Mouse (Mus musculus): Measurements from ENCODE around the gene Vrk3. TPM values are rescaled to one million over a fixed set of nuclear protein-coding genes. Genes with fewer than 3 reads are reported as not detected.

Gene Vrk3
- total RNA-seq, 2 experiments from 2014 or later = 17.1 to 22.9 TPM

DNA sequence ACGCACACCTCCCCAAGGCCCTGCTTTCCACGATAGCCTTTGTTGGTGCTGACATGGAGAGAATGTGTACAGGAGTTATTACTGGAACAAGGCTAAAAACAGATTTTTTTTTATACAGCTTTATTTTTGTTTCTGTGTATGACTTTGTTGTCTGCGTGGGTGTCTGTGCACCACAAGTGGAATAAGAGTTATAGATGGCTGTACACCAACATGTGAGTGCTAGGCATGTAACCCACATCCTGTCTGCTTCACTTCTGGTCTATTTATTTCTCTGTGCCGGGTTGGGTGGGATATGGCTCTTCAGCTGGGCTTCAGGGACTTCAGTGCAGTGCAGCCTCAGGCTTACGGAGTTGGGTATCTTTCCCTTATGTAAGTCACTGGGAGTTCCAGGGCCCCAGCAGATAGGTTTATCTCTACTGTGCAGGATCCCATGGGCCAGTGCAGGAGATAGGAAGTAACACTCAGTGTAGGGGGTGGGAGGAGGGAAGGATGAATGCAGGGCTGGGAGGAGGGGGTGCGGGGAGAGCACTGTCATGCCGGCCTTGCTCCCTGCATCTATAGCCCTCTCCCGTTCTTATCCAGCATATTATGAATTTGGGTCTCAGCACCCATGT lies 24.5 kb downstream of the Vrk3 start:
- DNase-seq = no peak
- no peak overlapping the region for H3K4me3 ChIP-seq
- intact Hi-C loops (cut with DNase I) = no loop called here
- H3K27ac ChIP-seq = no peak overlapping the region
- no peak for TF ChIP-seq CTCF (IDR thresholded peaks at IDR 0.05)

DNA sequence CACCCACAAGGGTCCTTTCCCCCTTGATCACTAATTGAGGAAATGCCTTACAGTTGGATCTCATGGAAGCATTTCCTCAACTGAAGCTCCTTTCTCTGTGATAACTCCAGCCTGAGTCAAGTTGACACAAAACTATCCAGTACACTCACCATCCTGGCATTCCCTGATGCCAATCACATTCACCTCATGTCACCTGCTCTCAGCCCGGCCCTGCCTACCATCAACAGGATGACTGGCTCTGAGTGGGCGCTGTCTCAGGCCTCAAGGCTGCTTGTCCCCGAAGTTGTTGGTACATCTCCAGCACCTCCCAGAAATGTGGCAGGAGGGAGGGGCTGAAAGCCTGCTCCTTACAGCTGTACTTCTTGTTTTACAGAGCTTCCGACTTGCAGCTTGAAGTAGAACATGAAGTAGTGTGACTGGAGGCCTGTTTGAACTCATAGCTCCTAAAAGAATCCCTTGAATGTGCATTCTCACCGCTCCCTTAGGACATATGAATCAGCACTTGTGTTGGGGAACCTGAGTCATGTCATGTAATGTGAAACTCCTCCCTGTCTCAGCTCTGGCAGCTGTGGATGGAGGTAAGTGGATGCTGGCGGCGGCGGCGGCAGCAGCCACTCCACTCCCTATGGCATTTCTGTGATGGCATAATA lies 28.8 kb downstream of the Vrk3 start:
- intact Hi-C loops (cut with DNase I) = no loop called here
- no peak for DNase-seq
- H3K27ac ChIP-seq = peak overlapping the region; percentile 12; the same call in 1 of the 2 replicates
- TF ChIP-seq CTCF (IDR thresholded peaks at IDR 0.05) = no peak
- no peak overlapping the region for H3K4me3 ChIP-seq

- H3K27ac ChIP-seq = no peak overlapping the region
- intact Hi-C loops (cut with DNase I) = no loop called here
- TF ChIP-seq CTCF (IDR thresholded peaks at IDR 0.05) = no peak
- no peak for DNase-seq
- H3K4me3 ChIP-seq = no peak overlapping the region
Observed at GRCm38 (mm10) chr7:44780101-44780500, 31.9 kb downstream of the Vrk3 start.

DNA sequence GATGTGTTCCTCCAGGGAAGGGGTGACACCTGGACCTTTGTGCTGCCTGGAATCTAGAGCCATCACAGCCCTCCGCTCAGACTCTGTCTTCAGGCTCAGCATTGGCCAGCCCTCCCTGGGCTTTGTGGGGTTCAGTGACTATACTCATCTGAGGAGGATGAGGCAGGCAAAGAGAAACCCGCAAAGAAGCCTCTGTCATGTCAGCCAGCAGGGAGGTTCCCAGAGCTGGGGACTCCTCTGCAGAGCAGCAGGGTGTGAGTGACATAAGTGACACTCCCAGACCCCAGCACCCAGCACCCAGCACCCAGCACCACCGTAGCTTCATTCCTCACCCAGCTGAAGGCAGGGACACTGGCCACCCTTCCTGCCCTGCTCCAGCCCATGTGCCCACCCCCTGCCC lies 41.3 kb downstream of the Vrk3 start:
- intact Hi-C loops (cut with DNase I) = no loop called here
- Histone ChIP-seq H3K4me3 (no peak overlapping the region), H3K27ac (no peak overlapping the region)
- TF ChIP-seq CTCF (IDR thresholded peaks at IDR 0.05) = no peak
- no peak for DNase-seq

DNA sequence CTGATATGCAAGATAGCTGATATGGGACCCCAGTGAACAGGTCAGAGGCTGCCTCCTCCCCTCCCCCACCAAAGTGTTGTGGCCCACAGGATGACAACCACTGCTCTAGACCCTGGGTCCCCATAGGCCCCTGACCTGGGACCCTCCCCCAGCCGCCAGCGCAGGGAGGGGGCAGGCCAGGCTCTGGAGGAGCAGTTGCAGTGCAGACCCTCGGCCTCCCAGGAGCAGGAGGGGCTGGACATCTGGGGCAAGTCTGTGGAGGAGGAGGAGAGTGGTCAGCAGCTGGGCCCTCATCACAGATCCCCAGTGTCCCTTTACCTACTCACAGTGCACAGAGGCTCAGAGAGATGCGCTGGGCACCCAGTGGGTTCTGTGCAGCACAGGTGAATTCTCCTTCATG lies 41.9 kb downstream of the Vrk3 start:
- Histone ChIP-seq H3K4me3 (no peak overlapping the region), H3K27ac (no peak overlapping the region)
- intact Hi-C loops (cut with DNase I) = no loop called here
- no peak for DNase-seq
- no peak for TF ChIP-seq CTCF (IDR thresholded peaks at IDR 0.05)

DNA sequence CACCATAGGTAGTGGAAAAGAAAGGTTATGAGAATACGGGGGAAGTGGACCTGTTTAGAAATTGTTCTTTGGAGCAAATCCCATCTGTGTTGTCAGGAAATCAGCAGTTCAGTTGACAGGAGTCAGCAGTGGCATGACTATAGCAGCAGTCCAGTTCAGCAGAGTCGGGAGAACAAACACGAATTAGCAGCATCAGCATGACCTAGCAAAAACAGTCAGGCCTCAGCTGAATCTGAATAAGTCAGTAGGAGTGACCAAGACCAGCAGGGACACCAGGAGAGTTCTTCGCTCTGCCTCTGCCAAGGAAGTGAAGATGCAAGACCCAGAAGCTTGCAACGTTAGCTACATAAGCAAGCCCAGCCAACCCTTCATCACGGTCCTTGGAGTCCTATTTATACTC lies 44.6 kb downstream of the Vrk3 start:
- Histone ChIP-seq H3K4me3 (no peak overlapping the region), H3K27ac (no peak overlapping the region)
- no peak for DNase-seq
- TF ChIP-seq CTCF (IDR thresholded peaks at IDR 0.05) = no peak
- intact Hi-C loops (cut with DNase I) = no loop called here

DNA sequence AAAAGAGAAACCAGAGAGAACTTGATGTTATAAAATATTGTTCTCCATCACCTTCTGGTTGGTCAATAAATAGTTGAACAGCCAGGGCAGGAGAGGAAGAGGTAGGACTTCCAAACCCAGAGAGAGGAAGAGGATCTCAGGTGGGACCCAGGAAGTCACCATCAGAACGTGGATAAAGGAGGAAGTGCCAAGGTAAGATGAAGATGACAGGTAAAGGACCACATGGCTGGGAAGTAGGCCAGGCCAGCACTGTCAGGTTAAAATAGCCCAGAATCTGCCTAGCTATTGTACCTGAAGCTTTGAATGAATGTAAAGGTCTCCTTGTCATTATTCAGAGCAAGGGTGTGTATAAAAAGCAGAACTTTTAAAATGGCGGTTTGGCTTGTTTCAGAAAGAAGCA lies 60.7 kb downstream of the Vrk3 start:
- no peak for TF ChIP-seq CTCF (IDR thresholded peaks at IDR 0.05)
- DNase-seq = no peak
- intact Hi-C loops (cut with DNase I) = no loop called here

GRCm38 (mm10) chr7:44809466-44809865 lies 61.3 kb downstream of the Vrk3 start:
- DNase-seq = no peak
- intact Hi-C loops (cut with DNase I) = no loop called here
- H3K4me3 ChIP-seq = no peak overlapping the region
- TF ChIP-seq CTCF (IDR thresholded peaks at IDR 0.05) = no peak
- no peak overlapping the region for H3K27ac ChIP-seq

More for the DNA sequence above, 60.7 kb downstream of the Vrk3 start:
- no peak overlapping the region for H3K27ac ChIP-seq
- no peak overlapping the region for H3K4me3 ChIP-seq

DNA sequence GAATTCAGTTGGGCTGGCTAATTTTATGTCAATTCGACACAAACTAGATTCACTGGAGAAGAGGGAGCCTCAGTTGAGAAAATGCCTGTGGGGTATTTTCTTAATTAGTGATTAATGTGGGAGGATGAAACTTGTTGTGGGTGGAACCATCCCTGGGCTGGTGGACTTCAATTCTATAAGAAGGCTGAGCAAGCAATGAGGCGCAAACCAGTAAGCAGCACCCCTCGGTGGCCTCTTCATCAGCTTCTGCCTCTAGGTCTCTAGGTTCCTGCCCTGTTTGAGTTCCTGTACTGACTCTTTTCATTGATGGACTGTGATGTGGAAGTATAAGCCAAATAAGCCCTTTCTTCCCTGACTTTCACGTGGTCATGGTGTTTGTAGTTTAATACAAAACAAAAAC lies 62.2 kb downstream of the Vrk3 start:
- Histone ChIP-seq H3K27ac (no peak overlapping the region), H3K4me3 (no peak overlapping the region)
- intact Hi-C loops (cut with DNase I) = loop anchor here (10.0 kb wide), 1 partner anchor 166 kb away; no protein-coding TSS in a partner anchor
- DNase-seq = no peak
- no peak for TF ChIP-seq CTCF (IDR thresholded peaks at IDR 0.05)

GRCm38 (mm10) chr7:44810819-44811557 lies 62.8 kb downstream of the Vrk3 start:
- no peak for TF ChIP-seq CTCF (IDR thresholded peaks at IDR 0.05)
- DNase-seq = no peak
- no peak overlapping the region for H3K4me3 ChIP-seq
- no peak overlapping the region for H3K27ac ChIP-seq
- intact Hi-C loops (cut with DNase I) = loop anchor here (10.0 kb wide), 1 partner anchor 166 kb away; no protein-coding TSS in a partner anchor

- no peak for TF ChIP-seq CTCF (IDR thresholded peaks at IDR 0.05)
- intact Hi-C loops (cut with DNase I) = loop anchor here (10.0 kb wide), 1 partner anchor 168 kb away; no protein-coding TSS in a partner anchor
- no peak overlapping the region for H3K27ac ChIP-seq
- DNase-seq = no peak
- H3K4me3 ChIP-seq = 0 out of 2 replicates have a peak overlapping the region, but pooled peaks have one; percentile 3
Observed at GRCm38 (mm10) chr7:44812651-44813325, 64.6 kb downstream of the Vrk3 start.

DNA sequence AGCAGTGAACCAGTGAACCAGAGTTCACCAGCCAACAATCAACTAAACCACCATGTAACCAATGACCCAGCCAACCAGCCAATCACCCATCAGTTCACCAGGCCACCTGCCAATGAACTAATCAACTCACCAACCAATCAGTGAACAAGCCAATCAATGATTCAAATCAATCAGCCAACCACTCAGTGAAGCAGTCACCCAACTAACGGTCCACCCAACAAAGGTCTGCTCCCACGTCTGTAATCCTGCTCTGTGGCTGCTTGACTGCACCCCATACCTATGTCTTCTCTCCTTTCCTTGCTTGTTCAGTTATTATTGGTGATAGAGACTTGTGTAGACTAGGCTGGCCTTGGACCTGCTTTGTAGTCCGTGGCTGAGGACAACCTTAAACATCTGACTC lies 65.8 kb downstream of the Vrk3 start:
- DNase-seq = no peak
- intact Hi-C loops (cut with DNase I) = loop anchor here (10.0 kb wide), 1 partner anchor 169 kb away; no protein-coding TSS in a partner anchor
- TF ChIP-seq CTCF (IDR thresholded peaks at IDR 0.05) = no peak
- no peak overlapping the region for H3K27ac ChIP-seq
- peak overlapping the region; percentile 99 for H3K4me3 ChIP-seq

Measured in gastrocnemius, adult 2 months (tissue).